Mouse (Mus musculus) large intestine, adult 2 months (tissue): Measurements from ENCODE around the gene Mmachc. TPM values are rescaled to one million over a fixed set of nuclear protein-coding genes. Genes with fewer than 3 reads are reported as not detected.
A peak's percentile ranks its signal among the peaks of the same experiment; 100 is the strongest.

Source experiments
- DNase-seq: peaks from one replicate; pipeline ENCODE4 v3.0.0-alpha.2; 2012; ENCODE audit warnings: low read depth, low spot score
- WGBS: fragments of 180-500 bp; shearing (Covaris S2); methylation state at CpG from one replicate; pipeline ENCODE4 v1.1.7; 2018; 5-methylcytosine and 5-hydroxymethylcytosine counted together
- polyA plus RNA-seq: library from polyadenylated mRNA; depleted of rRNA; stranded (reverse); fragments of >200 nt; gene quantifications from 2 replicates; pipeline ENCODE4 v1.2.3, GENCODE M21; 2012; rRNA removed

The Mmachc gene
- 9.1 and 9.3 TPM in 2 replicates for polyA plus RNA-seq

GRCm38 (mm10) chr4:116708201-116708764, at the start of gene Mmachc, which contains the start of gene Ccdc163:
Gene Mmachc (minus strand): TSS chr4:116708406.
Gene Ccdc163 (plus strand): TSS chr4:116708509.
- peak; percentile 98 for DNase-seq
- WGBS: under 1% methylated on average over 29 of the region's 29 CpGs

DNA sequence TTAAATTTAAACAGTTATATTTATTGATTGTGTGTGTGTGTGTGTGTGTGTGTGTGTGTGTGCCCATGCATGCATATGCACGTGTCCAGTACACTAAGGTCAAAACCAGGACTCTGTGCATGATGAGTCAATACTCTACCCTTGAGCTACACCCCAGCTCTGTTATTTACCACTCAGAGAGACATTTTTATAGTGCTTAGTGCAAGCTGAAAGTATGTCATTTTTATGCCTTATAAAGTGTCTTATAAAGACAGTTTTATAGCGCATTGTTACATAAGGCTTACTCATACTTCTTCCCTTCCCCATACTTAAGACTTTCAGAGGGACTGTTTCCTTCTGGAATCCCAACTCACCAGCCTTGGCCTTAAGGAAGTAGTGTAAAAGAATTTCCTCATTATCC, 41.5 kb upstream of the Mmachc start:
- DNase-seq: peak; percentile 72
- 22% methylated on average over 2 of the region's 2 CpGs for WGBS

- WGBS: 87% methylated on average over 9 of the region's 9 CpGs
Observed at GRCm38 (mm10) chr4:116738972-116739751, 31.0 kb upstream of the Mmachc start.

DNA sequence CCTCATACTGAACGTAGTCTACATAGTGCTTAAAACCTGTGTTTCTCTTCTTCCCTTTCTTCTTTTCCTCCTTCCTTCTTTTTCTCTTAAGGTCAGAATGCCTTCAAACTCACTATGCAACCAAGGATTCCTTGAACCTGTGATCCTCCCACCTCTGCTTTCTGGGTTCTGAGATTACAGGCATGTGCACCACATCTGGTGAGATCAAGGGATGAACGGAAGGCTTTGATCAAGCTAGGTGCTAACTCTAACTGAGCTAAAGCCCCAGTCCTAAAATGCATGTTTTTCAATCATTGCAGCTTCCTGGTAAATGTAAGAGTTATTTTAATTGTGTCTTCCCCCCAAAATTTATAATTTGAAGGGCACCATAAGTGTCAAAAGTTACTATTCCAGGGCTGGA, 26.8 kb upstream of the Mmachc start:
- no peak for DNase-seq
- WGBS: 74% methylated on average over 2 of the region's 2 CpGs

More at GRCm38 (mm10) chr4:116738972-116739751, 31.0 kb upstream of the Mmachc start:
- DNase-seq: no peak

- WGBS: 30% methylated on average over 5 of the region's 5 CpGs
- DNase-seq: no peak
Observed at GRCm38 (mm10) chr4:116732355-116732754, 24.1 kb upstream of the Mmachc start.

DNA sequence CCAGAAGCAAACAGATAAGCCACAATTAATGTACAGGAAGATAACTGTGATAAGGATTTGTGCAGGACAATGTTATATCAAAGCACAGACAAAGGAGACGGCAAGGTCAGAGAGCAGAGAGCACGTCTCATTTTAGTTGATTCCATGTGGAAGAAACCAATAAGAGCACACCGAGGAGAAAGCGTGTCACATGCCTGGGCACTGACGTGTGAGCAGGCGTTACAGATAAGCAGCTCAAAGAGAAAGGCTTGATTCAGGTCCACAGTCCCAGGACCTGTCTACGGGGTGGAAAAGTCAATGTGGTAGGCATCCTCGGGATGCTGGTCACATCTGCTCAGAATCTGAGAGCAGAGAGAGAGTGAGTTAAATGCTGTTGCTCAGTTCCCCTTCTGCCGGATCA, 22.9 kb upstream of the Mmachc start:
- DNase-seq: no peak
- 73% methylated on average over 9 of the region's 9 CpGs for WGBS

DNA sequence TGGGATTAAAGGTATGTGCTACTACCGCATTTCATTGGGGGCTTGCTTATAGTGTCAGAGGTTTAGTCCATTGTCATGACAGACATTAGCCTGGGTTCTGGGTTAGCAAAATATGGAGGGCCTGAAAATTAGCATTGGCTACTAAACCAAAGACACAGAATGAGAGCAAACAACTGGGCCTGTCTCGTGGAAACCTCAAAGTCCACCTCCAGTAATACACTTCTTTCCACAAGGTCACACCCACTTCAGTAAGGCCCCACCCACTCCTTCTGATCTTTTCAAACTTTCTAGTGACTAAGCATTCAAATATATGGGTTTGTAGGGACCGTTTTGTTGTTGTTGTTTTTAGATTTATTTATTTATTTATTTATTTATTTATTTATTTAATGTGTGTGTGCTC, 21.3 kb upstream of the Mmachc start:
- no peak for DNase-seq
- 53% methylated on average over 3 of the region's 3 CpGs for WGBS

- DNase-seq: no peak
- 27% methylated on average over 3 of the region's 3 CpGs for WGBS
Observed at GRCm38 (mm10) chr4:116727401-116727800, 19.2 kb upstream of the Mmachc start.

- 67% methylated on average over 5 of the region's 5 CpGs for WGBS
Observed at GRCm38 (mm10) chr4:116725444-116725843, 17.2 kb upstream of the Mmachc start.

DNA sequence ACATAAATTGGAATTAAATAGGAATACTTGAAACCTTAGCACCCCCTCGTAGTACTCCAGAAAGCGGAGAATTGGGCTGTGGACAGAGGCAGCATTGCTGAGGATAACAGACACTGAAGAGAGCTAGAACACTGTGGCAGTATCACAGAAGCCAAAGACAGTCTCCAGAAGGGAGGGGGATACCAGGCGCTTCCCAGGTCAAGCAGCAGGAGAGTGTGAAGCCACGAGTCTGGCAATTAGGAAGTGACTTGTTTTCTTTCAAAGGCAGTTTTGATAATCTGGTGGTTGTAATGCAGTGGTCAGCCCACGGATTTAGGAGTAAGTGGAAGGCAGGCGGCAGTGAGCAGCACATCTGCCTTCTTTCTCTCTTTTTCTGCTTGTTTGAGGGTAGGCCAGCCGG, 14.0 kb upstream of the Mmachc start:
- no peak for DNase-seq
- WGBS: 79% methylated on average over 7 of the region's 7 CpGs

More at GRCm38 (mm10) chr4:116725444-116725843, 17.2 kb upstream of the Mmachc start:
- DNase-seq: no peak

GRCm38 (mm10) chr4:116721098-116721628, 13.0 kb upstream of the Mmachc start:
- 1% methylated on average over 29 of the region's 29 CpGs for WGBS
- DNase-seq: no peak

- under 1% methylated on average over 33 of the region's 34 CpGs for WGBS
- DNase-seq: peak; percentile 98
Observed at GRCm38 (mm10) chr4:116720343-116721097, 12.3 kb upstream of the Mmachc start, which contains the start of gene Tesk2. Gene Tesk2 (plus strand): TSS chr4:116720948.

- DNase-seq: no peak
- 12% methylated on average over 3 of the region's 3 CpGs for WGBS
Observed at GRCm38 (mm10) chr4:116719396-116719795, 11.2 kb upstream of the Mmachc start.

DNA sequence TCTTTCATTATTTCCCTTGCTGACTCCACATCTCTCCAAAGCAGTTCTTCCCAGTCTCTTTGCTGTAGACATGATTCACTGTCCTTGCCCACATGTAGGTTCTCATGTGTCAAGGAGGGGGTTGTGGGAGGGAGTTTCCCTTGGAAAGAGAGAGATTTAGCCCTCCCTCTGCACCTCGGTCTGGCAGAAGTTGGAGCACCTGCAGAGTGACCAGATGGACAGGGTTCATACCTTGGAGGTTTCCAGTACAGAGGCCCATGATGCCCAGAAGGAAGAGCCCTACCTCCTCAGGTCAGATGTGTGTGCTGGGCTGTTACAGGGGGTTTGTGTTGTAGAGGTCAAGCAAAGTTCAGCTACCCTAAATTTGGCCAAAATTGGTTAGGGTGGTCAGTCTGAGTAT, 4.3 kb upstream of the Mmachc start:
- no peak for DNase-seq
- 91% methylated on average over 1 of the region's 1 CpGs for WGBS

DNA sequence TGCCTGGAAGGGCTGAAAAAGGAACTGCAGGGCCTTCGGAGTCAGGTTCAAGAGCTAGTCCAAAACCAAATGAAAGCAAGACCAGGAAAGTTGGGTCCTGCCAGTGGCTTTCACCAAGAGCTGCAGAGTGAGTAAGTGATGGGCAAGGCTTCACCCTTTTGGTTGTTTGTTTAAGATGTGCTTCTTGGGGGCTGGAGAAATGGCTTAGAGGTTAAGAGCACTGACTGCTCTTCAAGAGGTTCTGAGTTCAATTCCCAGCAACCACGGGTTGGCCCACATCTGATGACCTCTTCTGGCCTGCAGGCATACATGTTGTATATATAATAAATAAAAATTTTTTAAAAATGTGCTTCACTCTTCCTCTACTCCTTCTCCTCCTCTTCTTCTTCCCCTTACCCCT, 1.9 kb upstream of the Mmachc start:
- WGBS: 89% methylated on average over 2 of the region's 2 CpGs
- DNase-seq: no peak

DNA sequence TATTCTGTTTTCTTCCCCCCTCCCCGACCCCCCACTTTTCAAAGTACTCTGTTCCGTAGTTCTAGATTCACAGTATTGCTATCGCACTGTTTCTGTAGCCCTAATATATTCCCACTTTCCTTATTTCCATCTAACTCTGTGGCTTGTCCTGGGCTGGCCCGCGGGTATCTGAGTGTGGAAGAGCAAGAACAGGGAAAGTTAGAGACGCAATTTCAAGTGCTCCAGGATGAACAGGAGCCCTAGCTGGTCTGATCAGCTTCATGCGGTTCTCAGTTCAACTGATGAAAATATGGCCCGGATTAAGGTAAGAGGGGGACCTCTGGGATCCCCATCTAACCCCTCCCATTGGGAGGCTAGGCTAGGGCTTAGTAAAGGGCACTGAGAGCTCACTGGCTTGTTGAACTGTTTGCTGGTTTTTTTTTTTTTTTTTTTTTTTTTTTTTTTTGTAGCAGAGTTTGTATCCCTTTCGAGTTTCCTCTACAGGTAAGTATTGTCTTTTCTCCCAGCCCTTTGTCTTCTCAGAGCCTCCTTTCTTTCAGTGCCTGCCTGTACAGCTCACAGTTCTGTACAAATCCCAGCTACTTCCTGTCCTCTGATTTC, 685 bp upstream of the Mmachc start:
- DNase-seq: no peak
- 5% methylated on average over 9 of the region's 9 CpGs for WGBS

DNA sequence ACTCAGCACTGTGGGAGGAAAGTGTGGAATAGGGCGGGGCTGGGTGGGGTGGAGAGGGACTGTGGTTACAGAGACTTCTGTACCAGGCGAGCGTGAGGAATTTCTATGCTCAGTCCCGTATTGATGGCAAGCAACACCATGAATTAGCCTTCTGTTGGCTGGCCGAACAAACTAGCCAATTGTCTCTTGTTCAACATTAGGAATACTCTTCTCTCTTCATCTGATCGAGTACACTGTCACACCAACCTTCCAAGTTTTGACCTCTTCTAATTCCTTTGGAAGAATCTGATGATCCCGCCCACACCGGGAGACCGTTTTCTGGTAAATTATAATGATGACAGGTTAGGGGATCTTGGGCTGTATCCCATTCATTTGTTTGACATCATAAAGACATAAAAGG, 540 bp downstream of the Mmachc start:
- no peak for DNase-seq
- WGBS: 4% methylated on average over 9 of the region's 9 CpGs

- WGBS: 29% methylated on average over 6 of the region's 6 CpGs
- DNase-seq: no peak
Observed at GRCm38 (mm10) chr4:116703804-116704203, 4.4 kb downstream of the Mmachc start.

GRCm38 (mm10) chr4:116700964-116701363, 7.2 kb downstream of the Mmachc start:
- DNase-seq: no peak
- 79% methylated on average over 1 of the region's 1 CpGs for WGBS
